Mouse (Mus musculus): ENCODE measurements at regions not wholly inside any gene's neighbourhood (a gene's known extent, or its start where the extent isn't known, plus 50 kb on each side); places are given as distances from the start of the nearest gene placed in this dataset.

- no peak for ATAC-seq (ENCODE audit: insufficient read depth, low FRiP score, low read depth)
- Histone ChIP-seq H3K4me3 (replicated peaks) (no peak overlapping the region), H3K27ac (peak overlapping the region; percentile 81), H3K9me3 (no peaks in the 10 kb centered on the region), H3K36me3 (no peaks in the 10 kb centered on the region), H3K27me3 (replicated peaks) (no peaks in the 10 kb centered on the region), H3K4me1 (peaks cover 23% of the 10 kb centered on the region), H3K4me2 (no peak overlapping the region), H3K9ac (no peak overlapping the region)
- WGBS: 51% methylated on average over 4 of the region's 4 CpGs
Measured at GRCm38 (mm10) chr9:35361432-35361831, 59.5 kb upstream of the Cdon start.

GRCm38 (mm10) chr9:35362276-35362675 is 58.7 kb upstream of the Cdon start:
- no peaks in the 10 kb centered on the region for H3K9me3 ChIP-seq
- no peak overlapping the region for H3K27ac ChIP-seq
- no peak overlapping the region for H3K4me3 ChIP-seq (replicated peaks)
- no peak for ATAC-seq (ENCODE audit: insufficient read depth, low FRiP score, low read depth)
- H3K9ac ChIP-seq: no peak overlapping the region
- WGBS: 62% methylated on average over 7 of the region's 7 CpGs
- H3K4me1 ChIP-seq: peaks cover 23% of the 10 kb centered on the region
- H3K36me3 ChIP-seq: no peaks in the 10 kb centered on the region
- no peak overlapping the region for H3K4me2 ChIP-seq
- H3K27me3 ChIP-seq (replicated peaks): no peaks in the 10 kb centered on the region

GRCm38 (mm10) chr9:35363079-35363478 is 57.8 kb upstream of the Cdon start:
- no peaks in the 10 kb centered on the region for H3K27me3 ChIP-seq (replicated peaks)
- H3K27ac ChIP-seq: no peak overlapping the region
- no peak overlapping the region for H3K4me3 ChIP-seq (replicated peaks)
- H3K4me1 ChIP-seq: peaks cover 23% of the 10 kb centered on the region
- WGBS: 65% methylated on average over 5 of the region's 5 CpGs
- H3K36me3 ChIP-seq: no peaks in the 10 kb centered on the region
- ATAC-seq (ENCODE audit: insufficient read depth, low FRiP score, low read depth): no peak
- no peaks in the 10 kb centered on the region for H3K9me3 ChIP-seq
- H3K4me2 ChIP-seq: no peak overlapping the region
- H3K9ac ChIP-seq: no peak overlapping the region

GRCm38 (mm10) chr9:35363936-35364335 is 57.0 kb upstream of the Cdon start:
- no peak for ATAC-seq (ENCODE audit: insufficient read depth, low FRiP score, low read depth)
- no peaks in the 10 kb centered on the region for H3K9me3 ChIP-seq
- H3K4me2 ChIP-seq: no peak overlapping the region
- WGBS: 35% methylated on average over 4 of the region's 4 CpGs
- H3K4me1 ChIP-seq: peaks cover 23% of the 10 kb centered on the region
- H3K9ac ChIP-seq: no peak overlapping the region
- no peaks in the 10 kb centered on the region for H3K27me3 ChIP-seq (replicated peaks)
- H3K36me3 ChIP-seq: no peaks in the 10 kb centered on the region
- H3K27ac ChIP-seq: no peak overlapping the region
- no peak overlapping the region for H3K4me3 ChIP-seq (replicated peaks)

GRCm38 (mm10) chr9:35365975-35366374 is 55.0 kb upstream of the Cdon start:
- H3K27ac ChIP-seq: no peak overlapping the region
- ATAC-seq (ENCODE audit: insufficient read depth, low FRiP score, low read depth): no peak

GRCm38 (mm10) chr9:35369063-35369462 is 51.9 kb upstream of the Cdon start:
- WGBS: 68% methylated on average over 5 of the region's 5 CpGs
- Histone ChIP-seq H3K9ac (no peak overlapping the region), H3K27me3 (replicated peaks) (no peaks in the 10 kb centered on the region), H3K27ac (no peak overlapping the region), H3K4me1 (0 out of 2 replicates have a peak, but pooled peaks cover 6% of the 10 kb centered on the region), H3K9me3 (no peaks in the 10 kb centered on the region), H3K36me3 (no peaks in the 10 kb centered on the region), H3K4me3 (replicated peaks) (no peak overlapping the region), H3K4me2 (no peak overlapping the region)
- no peak for ATAC-seq (ENCODE audit: insufficient read depth, low FRiP score, low read depth)

More at GRCm38 (mm10) chr9:35365975-35366374, 55.0 kb upstream of the Cdon start:
- no peaks in the 10 kb centered on the region for H3K9me3 ChIP-seq
- H3K4me1 ChIP-seq: peaks cover 8% of the 10 kb centered on the region; the same call in 1 of the 2 replicates
- no peaks in the 10 kb centered on the region for H3K36me3 ChIP-seq
- no peak overlapping the region for H3K4me2 ChIP-seq
- H3K9ac ChIP-seq: no peak overlapping the region
- no peak overlapping the region for H3K4me3 ChIP-seq (replicated peaks)
- H3K27me3 ChIP-seq (replicated peaks): no peaks in the 10 kb centered on the region
- WGBS: 87% methylated on average over 5 of the region's 5 CpGs

- no peak overlapping the region for H3K9ac ChIP-seq
- H3K36me3 ChIP-seq: no peaks in the 10 kb centered on the region
- H3K4me3 ChIP-seq (replicated peaks): no peak overlapping the region
- H3K27me3 ChIP-seq (replicated peaks): no peaks in the 10 kb centered on the region
- H3K4me1 ChIP-seq: 0 out of 2 replicates have a peak, but pooled peaks cover 6% of the 10 kb centered on the region
- no peak overlapping the region for H3K4me2 ChIP-seq
- H3K9me3 ChIP-seq: no peaks in the 10 kb centered on the region
- ATAC-seq (ENCODE audit: insufficient read depth, low FRiP score, low read depth): no peak
- H3K27ac ChIP-seq: no peak overlapping the region
- 80% methylated on average over 3 of the region's 3 CpGs for WGBS
Measured at GRCm38 (mm10) chr9:35370031-35370430, 50.9 kb upstream of the Cdon start.

GRCm38 (mm10) chr9:35370895-35371294 is 50.0 kb upstream of the Cdon start:
- no peaks in the 10 kb centered on the region for H3K36me3 ChIP-seq
- no peak overlapping the region for H3K4me2 ChIP-seq
- no peaks in the 10 kb centered on the region for H3K9me3 ChIP-seq
- WGBS: 92% methylated on average over 3 of the region's 3 CpGs
- 0 out of 2 replicates have a peak, but pooled peaks cover 6% of the 10 kb centered on the region for H3K4me1 ChIP-seq
- no peak overlapping the region for H3K4me3 ChIP-seq (replicated peaks)
- H3K9ac ChIP-seq: no peak overlapping the region
- ATAC-seq (ENCODE audit: insufficient read depth, low FRiP score, low read depth): no peak
- no peak overlapping the region for H3K27ac ChIP-seq
- H3K27me3 ChIP-seq (replicated peaks): no peaks in the 10 kb centered on the region

All from stomach, embryonic 15.5 days (tissue).